Mouse (Mus musculus) heart, embryonic 11.5 days (tissue): ENCODE data around the gene 4930486L24Rik. TPM values are rescaled to one million over a fixed set of nuclear protein-coding genes. Genes with fewer than 3 reads are reported as not detected.

Source experiments
- polyA plus RNA-seq: library from polyadenylated mRNA; unstranded; fragments of >200 nt; fragmentation: Nextera tagmentation; extraction: Ambion mirVana; gene quantifications from 2 replicates; pipeline ENCODE4 v1.2.1, GENCODE M21; 2014

4930486L24Rik gene
- polyA plus RNA-seq, 1 experiment from 2014 or later, result not detected

Other genes with a start within 250 kb of the 4930486L24Rik start
- gene BC051665, start 78.1 kb downstream of the 4930486L24Rik start, polyA plus RNA-seq, result not detected in 2 replicates
- not detected in 2 replicates for gene Ctsll3, start 61.6 kb downstream of the 4930486L24Rik start, polyA plus RNA-seq
- gene Gm49392, start 32.4 kb upstream of the 4930486L24Rik start, polyA plus RNA-seq, result 0.48 and 0.49 TPM in 2 replicates
- gene Ctla2b, start 33.0 kb upstream of the 4930486L24Rik start, polyA plus RNA-seq, result 4.2 and 4.7 TPM in 2 replicates
- not detected in 2 replicates for gene Tpbpb, start 40.4 kb upstream of the 4930486L24Rik start, polyA plus RNA-seq
- not detected in 2 replicates for gene Gm49393, start 71.1 kb upstream of the 4930486L24Rik start, polyA plus RNA-seq
- 4.6 TPM in 1 of 2 replicates, not detected in the other for gene Gm49391, start 72.1 kb upstream of the 4930486L24Rik start, polyA plus RNA-seq
- gene Ctla2a, start 72.2 kb upstream of the 4930486L24Rik start, polyA plus RNA-seq, result 60.7 and 62.5 TPM in 2 replicates
- gene Tpbpa, start 77.5 kb upstream of the 4930486L24Rik start, polyA plus RNA-seq, result not detected in 2 replicates
- 0.17 and 0.30 TPM in 2 replicates for gene Ctsj, start 141.5 kb upstream of the 4930486L24Rik start, polyA plus RNA-seq
- gene Ctsq, start 176.2 kb upstream of the 4930486L24Rik start, polyA plus RNA-seq, result not detected in 2 replicates